Mouse (Mus musculus) spleen, adult 2 months (tissue): Measurements from ENCODE around the gene Dyrk1a.

ENCODE experiments used
- CTCF ChIP-seq: fragments of 200-500 bp; IDR thresholded peaks from 2 replicates; pipeline ENCODE4 v1.5.1; 2011; ENCODE audit warnings: mild to moderate bottlenecking, inconsistent platforms; ENCODE audit not compliant: insufficient read depth, insufficient read length, insufficient replicate concordance; ENCODE audit errors: extremely low read depth
- POLR2A ChIP-seq: fragments of 200-500 bp; IDR thresholded peaks from 2 replicates; pipeline ENCODE4 v1.6.1; 2011; ENCODE audit warnings: low read depth, low read length, inconsistent platforms

DNA sequence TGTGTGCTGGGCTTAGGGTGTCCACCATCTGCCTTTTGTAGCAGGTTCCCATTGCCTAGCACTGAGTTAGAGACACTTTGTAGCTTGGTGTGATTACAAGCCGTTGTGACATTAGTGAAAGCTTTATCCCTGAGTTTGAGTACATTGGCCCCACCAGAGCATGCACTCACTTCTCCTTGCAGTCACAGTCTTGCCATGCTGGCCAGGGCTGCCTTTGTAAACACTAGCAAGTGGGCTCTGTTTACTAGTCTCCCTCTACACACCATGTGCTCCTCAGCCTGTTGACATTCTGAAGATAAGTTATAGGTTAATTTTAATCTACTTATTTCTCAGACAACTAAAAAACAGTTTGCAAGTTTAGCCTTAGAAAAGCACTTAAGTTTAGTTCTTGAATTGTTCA lies 37.7 kb downstream of the Dyrk1a start:
- no peak for TF ChIP-seq CTCF
- TF ChIP-seq POLR2A: no peak
